Mouse (Mus musculus) liver, postnatal 0 days (tissue): ENCODE measurements around the gene Mrs2. TPM values are rescaled to one million over a fixed set of nuclear protein-coding genes. Genes with fewer than 3 reads are reported as not detected.
A peak's percentile ranks its signal among the peaks of the same experiment; 100 is the strongest.

Experiments used
- ATAC-seq: fragments of 200-750 bp; cut with Nextera tagmentation; 2 replicates; pipeline ENCODE4 v1.8.0; 2017; ENCODE audit warnings: mild to moderate bottlenecking, moderate library complexity
- DNase-seq: peaks from one replicate; pipeline ENCODE4 v3.0.0-alpha.2; 2016
- H3K27ac ChIP-seq: fragments of 300-500 bp; sonication (generic); 2 replicates; pipeline ENCODE4 v1.5.1; 2014; ENCODE audit warnings: antibody characterized with exemption, moderate library complexity, mild to moderate bottlenecking, low read depth
- H3K27me3 ChIP-seq: fragments of 300-500 bp; sonication (generic); 2 replicates; pipeline ENCODE4 v1.6.1; 2014; ENCODE audit warnings: low read length, control low read depth, mixed read lengths; ENCODE audit not compliant: insufficient read depth
- H3K36me3 ChIP-seq: fragments of 300-500 bp; sonication (generic); replicated peaks from 2 replicates; pipeline ENCODE4 v1.6.1; 2014; ENCODE audit warnings: mild to moderate bottlenecking, control low read depth, low read length, moderate library complexity, mixed read lengths; ENCODE audit not compliant: insufficient read depth
- H3K4me1 ChIP-seq: fragments of 300-500 bp; sonication (generic); 2 replicates; pipeline ENCODE4 v1.6.1; 2014; ENCODE audit warnings: antibody characterized with exemption, mild to moderate bottlenecking, control low read depth; ENCODE audit not compliant: insufficient read depth
- H3K4me2 ChIP-seq: fragments of 300-500 bp; sonication (generic); 2 replicates; pipeline ENCODE4 v1.6.1; 2014; ENCODE audit warnings: low read depth, mild to moderate bottlenecking, low read length, moderate library complexity, mixed read lengths
- H3K4me3 ChIP-seq: fragments of 300-500 bp; sonication (generic); 2 replicates; pipeline ENCODE4 v1.5.1; 2014; ENCODE audit warnings: low read depth, low read length
- H3K9ac ChIP-seq: fragments of 300-500 bp; sonication (generic); replicated peaks from 2 replicates; pipeline ENCODE4 v1.6.1; 2014; ENCODE audit warnings: mild to moderate bottlenecking, moderate library complexity
- H3K9me3 ChIP-seq: fragments of 300-500 bp; sonication (generic); 2 replicates; pipeline ENCODE4 v1.6.1; 2016; ENCODE audit warnings: mild to moderate bottlenecking, control low read depth, low read length, mixed read lengths
- CTCF ChIP-seq: sonication (generic); IDR thresholded peaks from 2 replicates; pipeline ENCODE4 v1.5.1; 2016; ENCODE audit warnings: antibody characterized with exemption, low read depth
- EP300 ChIP-seq: IDR thresholded peaks from 2 replicates; pipeline ENCODE4 v1.6.1; 2016; ENCODE audit warnings: antibody characterized with exemption, low read depth, mild to moderate bottlenecking
- WGBS: fragments of 180-500 bp; shearing (Covaris S2); extraction: QIAGEN DNeasy Blood & Tissue Kit; methylation state at CpG from one replicate; pipeline ENCODE4 v1.1.7; 2014; ENCODE audit not compliant: insufficient replicate concordance; 5-methylcytosine and 5-hydroxymethylcytosine counted together
- polyA plus RNA-seq: library from polyadenylated mRNA; unstranded; fragments of >200 nt; fragmentation: Nextera tagmentation; extraction: Ambion mirVana; gene quantifications from 2 replicates; pipeline ENCODE4 v1.2.1, GENCODE M21; 2015

The Mrs2 gene
- polyA plus RNA-seq, 1 experiment from 2014 or later: 5.1 TPM

DNA sequence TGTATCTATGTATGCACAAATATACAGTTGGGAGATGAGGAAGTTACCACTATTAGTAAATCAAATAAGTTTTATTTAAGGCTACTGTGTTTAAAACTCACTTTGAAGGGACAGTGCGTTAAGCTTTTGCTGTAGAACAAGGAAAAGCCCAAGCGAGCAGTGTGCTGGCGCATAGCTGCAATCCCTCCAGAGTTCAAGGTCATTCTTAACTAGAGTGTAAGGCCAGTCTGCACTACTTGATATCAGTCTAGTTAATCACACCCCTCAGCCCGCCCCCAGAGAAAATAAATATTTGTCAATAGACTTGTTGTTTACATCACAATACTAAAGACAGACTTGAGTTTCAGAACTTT lies 337 bp upstream of the Mrs2 start:
- Histone ChIP-seq H3K9ac (peak overlapping the region; percentile 90), H3K36me3 (peaks cover 10% of the 10 kb centered on the region), H3K27ac (peak overlapping the region; percentile 82), H3K9me3 (no peaks in the 10 kb centered on the region), H3K27me3 (no peaks in the 10 kb centered on the region), H3K4me2 (peak overlapping the region; percentile 77), H3K4me1 (peaks cover 13% of the 10 kb centered on the region; the same call in 1 of the 2 replicates), H3K4me3 (peak overlapping the region; percentile 90)
- TF ChIP-seq CTCF: no peak
- TF ChIP-seq EP300: no peak
- 21% methylated on average over 4 of the region's 4 CpGs for WGBS
- peak; percentile 35; the same call in 1 of the 2 replicates for ATAC-seq
- DNase-seq: no peak

DNA sequence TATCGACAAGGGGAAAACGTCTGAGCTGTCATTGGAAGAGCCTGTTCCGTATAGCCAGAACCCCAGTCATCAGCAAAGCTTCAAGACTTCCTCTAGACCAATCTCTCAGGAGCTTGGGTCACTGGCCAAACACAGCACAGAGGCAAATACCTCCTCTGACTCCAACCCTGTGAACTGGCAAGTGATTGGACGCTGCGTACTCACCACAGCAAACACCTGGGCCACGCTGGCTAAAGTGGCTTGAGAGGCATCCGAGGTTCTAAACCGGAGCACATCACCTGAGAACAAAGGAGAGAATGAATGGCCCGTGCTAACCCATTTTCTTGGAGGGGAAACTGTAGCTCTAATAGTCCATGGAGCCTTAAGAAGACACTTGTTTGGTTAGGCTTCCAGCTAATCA lies 1.9 kb downstream of the Mrs2 start:
- H3K4me3 ChIP-seq: no peak overlapping the region
- peaks cover 13% of the 10 kb centered on the region; the same call in 1 of the 2 replicates for H3K4me1 ChIP-seq

DNA sequence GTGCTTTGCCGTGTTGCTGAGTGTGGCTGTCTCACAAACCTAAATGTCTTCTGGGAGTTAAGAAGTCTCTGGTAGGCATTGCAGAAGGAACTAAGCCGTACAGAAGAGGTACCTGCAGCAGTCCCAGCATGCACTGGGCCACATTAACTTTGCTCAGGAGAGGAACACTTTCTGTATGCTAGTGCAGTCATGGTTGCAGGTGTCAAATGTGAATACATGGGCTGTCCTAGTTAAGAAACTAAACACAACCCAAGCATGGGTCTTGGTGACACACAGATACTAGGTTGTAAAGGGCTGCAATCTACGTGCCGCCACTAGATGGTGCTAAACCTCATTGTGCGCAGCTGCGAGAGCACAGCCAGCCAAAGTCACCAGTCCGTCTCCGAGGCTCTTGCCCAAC lies 13.1 kb downstream of the Mrs2 start:
- 86% methylated on average over 6 of the region's 8 CpGs for WGBS
- no peaks in the 10 kb centered on the region for H3K4me1 ChIP-seq
- H3K9me3 ChIP-seq: no peaks in the 10 kb centered on the region
- TF ChIP-seq EP300: no peak
- TF ChIP-seq CTCF: peak; percentile 58
- no peak for ATAC-seq
- no peak overlapping the region for H3K4me2 ChIP-seq
- no peak overlapping the region for H3K9ac ChIP-seq
- no peaks in the 10 kb centered on the region for H3K27me3 ChIP-seq
- no peak overlapping the region for H3K4me3 ChIP-seq
- no peak for DNase-seq
- H3K27ac ChIP-seq: no peak overlapping the region
- peaks cover 19% of the 10 kb centered on the region for H3K36me3 ChIP-seq

More for the DNA sequence above, 1.9 kb downstream of the Mrs2 start:
- H3K27ac ChIP-seq: no peak overlapping the region
- no peak for ATAC-seq
- H3K9ac ChIP-seq: no peak overlapping the region
- TF ChIP-seq CTCF (no peak), EP300 (no peak)
- H3K27me3 ChIP-seq: no peaks in the 10 kb centered on the region
- 86% methylated on average over 9 of the region's 9 CpGs for WGBS
- H3K9me3 ChIP-seq: no peaks in the 10 kb centered on the region
- H3K36me3 ChIP-seq: peaks cover 10% of the 10 kb centered on the region
- DNase-seq: no peak
- H3K4me2 ChIP-seq: 0 out of 2 replicates have a peak overlapping the region, but pooled peaks have one; percentile 77

GRCm38 (mm10) chr13:25002965-25003364 lies 17.2 kb downstream of the Mrs2 start:
- Histone ChIP-seq H3K36me3 (peaks cover 45% of the 10 kb centered on the region), H3K27ac (no peak overlapping the region), H3K9me3 (no peaks in the 10 kb centered on the region), H3K4me3 (no peak overlapping the region), H3K27me3 (no peaks in the 10 kb centered on the region), H3K9ac (no peak overlapping the region), H3K4me1 (peaks cover 3% of the 10 kb centered on the region; the same call in 1 of the 2 replicates), H3K4me2 (no peak overlapping the region)
- TF ChIP-seq EP300 (no peak), CTCF (peak; percentile 42)
- ATAC-seq (no peak), DNase-seq (no peak)

DNA sequence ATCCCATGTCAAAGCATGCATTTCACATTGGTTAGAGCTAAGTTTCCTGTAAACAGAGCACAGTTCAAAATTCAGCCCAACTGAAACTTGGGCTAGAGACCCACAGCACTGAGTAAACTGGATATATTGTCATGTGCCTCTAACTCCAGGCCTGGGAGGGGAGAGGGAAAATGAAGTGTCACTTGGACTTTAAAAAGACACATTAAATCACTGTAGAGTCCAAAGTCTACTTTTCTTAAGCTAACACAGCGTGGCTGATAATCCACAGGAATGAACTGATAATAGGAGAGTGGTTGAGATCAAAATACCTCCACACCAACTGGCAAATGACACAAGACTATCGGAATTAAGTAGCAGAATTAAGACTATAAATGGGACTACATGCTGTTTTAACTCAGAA lies 20.6 kb downstream of the Mrs2 start:
- no peak for TF ChIP-seq CTCF
- TF ChIP-seq EP300: no peak
- peaks cover 67% of the 10 kb centered on the region for H3K36me3 ChIP-seq
- H3K4me3 ChIP-seq: no peak overlapping the region
- no peaks in the 10 kb centered on the region for H3K27me3 ChIP-seq
- H3K27ac ChIP-seq: peak overlapping the region; percentile 46; the same call in 1 of the 2 replicates
- peaks cover 3% of the 10 kb centered on the region; the same call in 1 of the 2 replicates for H3K4me1 ChIP-seq
- WGBS: 76% methylated on average over 2 of the region's 2 CpGs
- no peak overlapping the region for H3K4me2 ChIP-seq
- no peak overlapping the region for H3K9ac ChIP-seq
- H3K9me3 ChIP-seq: no peaks in the 10 kb centered on the region
- no peak for DNase-seq
- peak; percentile 81 for ATAC-seq

DNA sequence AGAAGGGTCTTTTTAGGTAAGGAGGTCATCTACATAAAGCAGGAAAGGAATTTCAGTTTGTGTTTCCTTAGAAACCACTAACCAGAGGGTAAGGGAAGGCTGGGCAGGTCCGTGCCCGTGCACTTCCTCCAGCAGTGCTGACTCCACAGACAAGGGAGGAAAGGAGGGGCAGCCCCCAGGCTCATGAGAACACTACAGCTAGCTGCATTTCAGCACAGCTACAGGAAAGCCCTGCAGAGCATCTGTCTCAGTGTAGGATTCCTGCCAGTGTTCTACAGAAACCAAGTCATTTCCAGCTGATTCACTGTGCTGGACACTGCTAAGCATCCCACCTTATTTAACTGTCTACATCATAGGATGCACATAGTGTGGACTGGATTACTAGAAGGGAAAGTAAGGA lies 27.0 kb downstream of the Mrs2 start:
- Histone ChIP-seq H3K36me3 (peaks cover 84% of the 10 kb centered on the region), H3K4me3 (no peak overlapping the region), H3K27me3 (no peaks in the 10 kb centered on the region), H3K9me3 (no peaks in the 10 kb centered on the region), H3K4me2 (no peak overlapping the region), H3K9ac (no peak overlapping the region), H3K4me1 (no peaks in the 10 kb centered on the region), H3K27ac (no peak overlapping the region)
- TF ChIP-seq EP300 (no peak), CTCF (no peak)
- DNase-seq (no peak), ATAC-seq (peak; percentile 26; the same call in 1 of the 2 replicates)
- 55% methylated on average over 2 of the region's 2 CpGs for WGBS

- Histone ChIP-seq H3K27me3 (no peaks in the 10 kb centered on the region), H3K4me1 (no peaks in the 10 kb centered on the region), H3K9me3 (no peaks in the 10 kb centered on the region), H3K9ac (no peak overlapping the region), H3K4me2 (no peak overlapping the region), H3K4me3 (no peak overlapping the region), H3K36me3 (peaks cover 69% of the 10 kb centered on the region), H3K27ac (no peak overlapping the region)
- no peak for DNase-seq
- TF ChIP-seq CTCF (no peak), EP300 (no peak)
- no peak for ATAC-seq
- 74% methylated on average over 6 of the region's 6 CpGs for WGBS
Measured at GRCm38 (mm10) chr13:24989006-24989405, 31.2 kb downstream of the Mrs2 start.
